Mouse (Mus musculus) hindbrain, embryonic 13.5 days (tissue): Measurements from ENCODE around the gene Rasal1. TPM values are rescaled to one million over a fixed set of nuclear protein-coding genes. Genes with fewer than 3 reads are reported as not detected.

ENCODE experiments used
- ATAC-seq: fragments of 200-750 bp; cut with Nextera tagmentation; 2 replicates; pipeline ENCODE4 v1.8.0; 2017; ENCODE audit warnings: moderate TSS enrichment; ENCODE audit not compliant: low FRiP score
- H3K27ac ChIP-seq: fragments of 300-500 bp; sonication (generic); 2 replicates; pipeline ENCODE4 v1.5.1; 2015; ENCODE audit warnings: inconsistent platforms, mild to moderate bottlenecking, moderate library complexity
- H3K27me3 ChIP-seq: fragments of 300-500 bp; sonication (generic); 2 replicates; pipeline ENCODE4 v1.6.1; 2015; ENCODE audit warnings: mild to moderate bottlenecking, inconsistent platforms
- H3K36me3 ChIP-seq: fragments of 300-500 bp; sonication (generic); 2 replicates; pipeline ENCODE4 v1.6.1; 2015; ENCODE audit warnings: mild to moderate bottlenecking, inconsistent platforms
- H3K4me1 ChIP-seq: fragments of 300-500 bp; sonication (generic); replicated peaks from 2 replicates; pipeline ENCODE4 v1.6.1; 2015; ENCODE audit warnings: inconsistent platforms
- H3K4me2 ChIP-seq: fragments of 300-500 bp; sonication (generic); 2 replicates; pipeline ENCODE4 v1.6.1; 2015; ENCODE audit warnings: inconsistent platforms, mild to moderate bottlenecking, moderate library complexity
- H3K4me3 ChIP-seq: fragments of 300-500 bp; sonication (generic); 2 replicates; pipeline ENCODE4 v1.5.1; 2015; ENCODE audit warnings: mild to moderate bottlenecking, inconsistent platforms
- H3K9ac ChIP-seq: fragments of 300-500 bp; sonication (generic); 2 replicates; pipeline ENCODE4 v1.6.1; 2015; ENCODE audit warnings: mild to moderate bottlenecking, inconsistent platforms
- H3K9me3 ChIP-seq: fragments of 300-500 bp; sonication (generic); 2 replicates; pipeline ENCODE4 v1.6.1; 2016; ENCODE audit warnings: inconsistent platforms
- WGBS: fragments of 180-500 bp; shearing (Covaris S2); methylation state at CpG from one replicate; pipeline ENCODE4 v1.1.7; 2015; 5-methylcytosine and 5-hydroxymethylcytosine counted together
- polyA plus RNA-seq: library from polyadenylated mRNA; unstranded; fragments of >200 nt; fragmentation: Nextera tagmentation; extraction: Ambion mirVana; gene quantifications from 2 replicates; pipeline ENCODE4 v1.2.1, GENCODE M21; 2015

Rasal1 gene
- polyA plus RNA-seq, 1 experiment from 2014 or later: 0.14 TPM

GRCm38 (mm10) chr5:120671865-120672264 lies 23.3 kb downstream of the Rasal1 start:
- Histone ChIP-seq H3K4me1 (peaks cover 8% of the 10 kb centered on the region), H3K27me3 (peaks cover 16% of the 10 kb centered on the region), H3K4me2 (no peak overlapping the region), H3K9ac (no peak overlapping the region), H3K27ac (no peak overlapping the region), H3K36me3 (no peaks in the 10 kb centered on the region), H3K9me3 (no peaks in the 10 kb centered on the region), H3K4me3 (no peak overlapping the region)
- 82% methylated on average over 3 of the region's 3 CpGs for WGBS
- ATAC-seq: no peak

DNA sequence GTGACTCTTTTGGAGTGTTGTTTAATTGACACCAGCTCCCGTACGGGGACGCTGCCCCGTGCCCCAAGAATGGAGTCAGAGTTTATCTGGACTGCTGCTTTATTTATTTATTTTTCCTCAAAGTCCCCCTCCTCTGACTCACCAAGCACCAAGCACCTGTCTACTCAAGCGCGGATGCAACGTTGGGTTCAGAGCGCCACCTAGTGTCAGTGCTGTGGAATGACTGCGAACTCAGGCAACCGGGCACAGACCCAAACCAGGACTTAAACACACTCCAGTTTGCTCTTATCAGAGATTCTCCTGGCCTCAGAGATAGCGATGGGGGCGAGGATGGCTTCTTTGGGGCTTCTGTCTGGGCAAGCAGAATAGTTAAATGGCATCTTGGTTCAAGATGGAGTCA lies 25.0 kb downstream of the Rasal1 start:
- Histone ChIP-seq H3K4me2 (no peak overlapping the region), H3K36me3 (no peaks in the 10 kb centered on the region), H3K27ac (no peak overlapping the region), H3K9me3 (no peaks in the 10 kb centered on the region), H3K4me1 (peaks cover 8% of the 10 kb centered on the region), H3K27me3 (peaks cover 8% of the 10 kb centered on the region; the same call in 1 of the 2 replicates), H3K9ac (no peak overlapping the region), H3K4me3 (no peak overlapping the region)
- ATAC-seq: no peak
- WGBS: 14% methylated on average over 12 of the region's 12 CpGs

- peak; percentile 25; the same call in 1 of the 2 replicates for ATAC-seq
Observed at GRCm38 (mm10) chr5:120674229-120675145, 25.9 kb downstream of the Rasal1 start.

DNA sequence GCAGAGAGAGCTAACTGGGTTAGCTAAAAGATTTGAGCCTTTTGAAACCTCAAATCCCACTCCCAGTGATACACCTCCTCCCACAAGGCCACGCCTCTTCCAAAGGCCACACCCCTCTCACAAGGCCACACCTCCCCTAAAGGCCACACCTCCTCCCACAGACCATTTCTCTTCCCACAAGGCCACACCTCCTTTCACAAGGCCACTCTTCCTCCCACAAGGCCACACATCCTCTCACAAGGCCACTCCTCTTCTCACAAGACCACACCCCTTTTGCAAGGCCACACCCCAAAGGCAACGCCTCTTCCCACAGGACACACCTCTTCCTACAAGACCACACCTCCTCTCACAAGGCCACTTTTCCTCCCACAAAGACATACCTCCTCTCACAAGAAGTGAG lies 28.9 kb downstream of the Rasal1 start:
- Histone ChIP-seq H3K4me3 (no peak overlapping the region), H3K9ac (no peak overlapping the region), H3K36me3 (peaks cover 11% of the 10 kb centered on the region), H3K4me2 (no peak overlapping the region), H3K9me3 (no peaks in the 10 kb centered on the region), H3K27ac (no peak overlapping the region), H3K27me3 (peaks cover 9% of the 10 kb centered on the region), H3K4me1 (peaks cover 33% of the 10 kb centered on the region)
- no peak for ATAC-seq
- WGBS: 20% methylated on average over 2 of the region's 2 CpGs

More at GRCm38 (mm10) chr5:120674229-120675145, 25.9 kb downstream of the Rasal1 start:
- 30% methylated on average over 21 of the region's 21 CpGs for WGBS
- Histone ChIP-seq H3K4me3 (no peak overlapping the region), H3K27ac (no peak overlapping the region), H3K9ac (no peak overlapping the region), H3K9me3 (no peaks in the 10 kb centered on the region), H3K36me3 (no peaks in the 10 kb centered on the region), H3K4me1 (peaks cover 12% of the 10 kb centered on the region), H3K4me2 (no peak overlapping the region), H3K27me3 (0 out of 2 replicates have a peak, but pooled peaks cover 8% of the 10 kb centered on the region)

- peaks cover 33% of the 10 kb centered on the region for H3K27me3 ChIP-seq
- no peaks in the 10 kb centered on the region for H3K9me3 ChIP-seq
- peak overlapping the region; percentile 50 for H3K4me2 ChIP-seq
- H3K4me3 ChIP-seq: peak overlapping the region; percentile 29
- H3K4me1 ChIP-seq: peaks cover 35% of the 10 kb centered on the region
- peak overlapping the region; percentile 71 for H3K9ac ChIP-seq
- peaks cover 27% of the 10 kb centered on the region for H3K36me3 ChIP-seq
- ATAC-seq: peak; percentile 86
- H3K27ac ChIP-seq: peak overlapping the region; percentile 92
- WGBS: under 1% methylated on average over 24 of the region's 24 CpGs
Observed at GRCm38 (mm10) chr5:120679676-120680555, 31.3 kb downstream of the Rasal1 start.

DNA sequence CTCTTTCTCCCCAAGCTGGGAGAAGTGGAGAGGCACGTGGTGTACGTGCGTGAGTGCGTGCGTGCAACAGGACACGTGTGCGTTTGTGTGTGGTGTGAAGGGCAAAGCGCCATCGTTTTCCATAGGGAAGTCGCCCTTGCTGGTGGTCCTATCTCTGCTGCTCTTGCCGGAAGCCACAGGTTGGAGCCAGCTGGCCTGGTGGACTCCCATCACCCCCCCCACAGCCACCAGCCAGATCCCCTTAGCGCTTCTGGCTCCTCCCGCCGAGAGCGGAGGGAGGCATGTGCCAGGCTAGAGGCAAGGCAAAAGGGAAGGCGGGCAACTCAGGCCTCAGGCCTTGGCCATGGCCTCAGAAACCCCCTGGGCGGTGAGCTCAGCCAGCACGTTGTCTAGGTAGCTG lies 32.3 kb downstream of the Rasal1 start:
- H3K27me3 ChIP-seq: peaks cover 43% of the 10 kb centered on the region
- H3K36me3 ChIP-seq: peaks cover 37% of the 10 kb centered on the region
- no peak overlapping the region for H3K4me3 ChIP-seq
- H3K9me3 ChIP-seq: no peaks in the 10 kb centered on the region
- peaks cover 32% of the 10 kb centered on the region for H3K4me1 ChIP-seq
- peak overlapping the region; percentile 92 for H3K27ac ChIP-seq
- no peak overlapping the region for H3K9ac ChIP-seq
- H3K4me2 ChIP-seq: no peak overlapping the region
- WGBS: 85% methylated on average over 18 of the region's 18 CpGs
- ATAC-seq: no peak

GRCm38 (mm10) chr5:120682982-120683771 lies 34.6 kb downstream of the Rasal1 start:
- Histone ChIP-seq H3K27me3 (peaks cover 54% of the 10 kb centered on the region), H3K27ac (no peak overlapping the region), H3K4me2 (no peak overlapping the region), H3K9me3 (no peaks in the 10 kb centered on the region), H3K4me3 (no peak overlapping the region), H3K4me1 (peaks cover 32% of the 10 kb centered on the region), H3K36me3 (peaks cover 58% of the 10 kb centered on the region), H3K9ac (no peak overlapping the region)
- ATAC-seq: no peak
- 10% methylated on average over 24 of the region's 24 CpGs for WGBS

- Histone ChIP-seq H3K36me3 (peaks cover 66% of the 10 kb centered on the region), H3K9me3 (no peaks in the 10 kb centered on the region), H3K4me2 (no peak overlapping the region), H3K4me3 (no peak overlapping the region), H3K4me1 (peaks cover 20% of the 10 kb centered on the region), H3K27me3 (peaks cover 61% of the 10 kb centered on the region), H3K27ac (no peak overlapping the region), H3K9ac (no peak overlapping the region)
- WGBS: 83% methylated on average over 8 of the region's 8 CpGs
- no peak for ATAC-seq
Observed at GRCm38 (mm10) chr5:120685678-120686077, 37.1 kb downstream of the Rasal1 start.

DNA sequence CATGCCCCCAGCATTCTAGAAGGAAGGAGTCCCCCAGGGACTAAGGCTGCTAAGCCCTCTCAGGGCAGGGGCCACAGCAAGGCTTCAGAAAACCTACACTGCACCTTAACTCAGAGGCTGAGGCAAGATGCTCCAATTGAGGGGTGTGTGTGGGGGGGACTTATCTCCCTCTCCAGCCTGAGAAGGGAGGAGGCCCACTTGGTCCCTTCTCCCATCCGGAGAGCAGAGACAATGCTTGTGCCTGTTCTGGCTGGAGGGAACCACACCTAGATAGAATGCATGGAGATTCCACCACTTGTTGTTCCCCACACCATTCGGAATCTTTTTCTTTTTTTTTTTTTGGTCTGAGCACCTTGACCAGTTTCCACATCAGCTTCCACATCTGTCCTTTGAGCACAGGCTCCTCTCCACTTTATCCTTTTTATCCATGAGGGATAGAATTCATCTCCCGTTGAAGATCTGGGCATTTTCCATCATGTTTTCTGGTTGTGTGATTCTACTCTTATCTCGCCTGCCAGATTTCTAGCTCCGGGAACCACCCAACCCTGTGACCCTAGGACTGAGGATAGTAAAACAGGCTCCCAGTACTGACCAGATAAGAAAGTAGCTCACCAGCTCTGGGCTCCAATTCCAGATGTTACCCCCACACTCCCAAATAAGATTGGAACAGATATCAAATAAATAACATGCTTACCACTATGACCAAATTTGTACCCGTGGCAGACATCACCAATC lies 38.3 kb downstream of the Rasal1 start:
- peaks cover 72% of the 10 kb centered on the region for H3K36me3 ChIP-seq

GRCm38 (mm10) chr5:120687484-120687851 lies 38.9 kb downstream of the Rasal1 start:
- no peak for ATAC-seq
- Histone ChIP-seq H3K36me3 (peaks cover 72% of the 10 kb centered on the region), H3K27me3 (peaks cover 68% of the 10 kb centered on the region), H3K4me2 (no peak overlapping the region), H3K9ac (no peak overlapping the region), H3K4me1 (peaks cover 8% of the 10 kb centered on the region; the same call in 1 of the 2 replicates), H3K9me3 (no peaks in the 10 kb centered on the region), H3K4me3 (no peak overlapping the region), H3K27ac (no peak overlapping the region)
- 86% methylated on average over 3 of the region's 3 CpGs for WGBS

More for the DNA sequence above, 38.3 kb downstream of the Rasal1 start:
- peaks cover 68% of the 10 kb centered on the region for H3K27me3 ChIP-seq
- no peak for ATAC-seq
- WGBS: 91% methylated on average over 6 of the region's 6 CpGs
- H3K9ac ChIP-seq: no peak overlapping the region
- H3K27ac ChIP-seq: no peak overlapping the region
- no peak overlapping the region for H3K4me3 ChIP-seq
- H3K9me3 ChIP-seq: no peaks in the 10 kb centered on the region
- H3K4me2 ChIP-seq: no peak overlapping the region
- peaks cover 13% of the 10 kb centered on the region for H3K4me1 ChIP-seq

DNA sequence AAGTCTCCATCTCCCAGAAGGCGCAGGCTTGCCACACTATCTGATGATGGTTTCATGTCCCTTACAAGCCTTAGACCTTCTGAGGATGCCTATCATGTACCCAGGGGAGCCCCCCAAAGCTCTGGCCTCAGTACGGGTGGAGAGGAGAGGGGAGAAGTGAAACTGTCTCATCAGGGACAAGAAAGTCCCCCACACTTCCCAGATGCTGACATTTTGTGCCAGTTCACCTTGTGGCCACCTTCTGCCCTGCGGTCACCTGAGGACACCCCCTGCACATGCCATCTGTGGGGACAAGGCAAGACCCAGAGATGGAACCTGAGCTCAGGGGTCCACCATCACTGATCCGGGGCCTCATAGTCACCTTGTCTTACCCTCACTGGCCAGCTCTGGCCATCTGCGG lies 39.3 kb downstream of the Rasal1 start:
- Histone ChIP-seq H3K27me3 (peaks cover 68% of the 10 kb centered on the region), H3K36me3 (peaks cover 72% of the 10 kb centered on the region), H3K27ac (no peak overlapping the region), H3K9ac (no peak overlapping the region), H3K4me1 (peaks cover 4% of the 10 kb centered on the region; the same call in 1 of the 2 replicates), H3K4me3 (no peak overlapping the region), H3K4me2 (no peak overlapping the region), H3K9me3 (no peaks in the 10 kb centered on the region)
- 88% methylated on average over 5 of the region's 5 CpGs for WGBS
- no peak for ATAC-seq
